8 mouse cellular contexts compared by ENCODE assay signal in the genomic region with DNA sequence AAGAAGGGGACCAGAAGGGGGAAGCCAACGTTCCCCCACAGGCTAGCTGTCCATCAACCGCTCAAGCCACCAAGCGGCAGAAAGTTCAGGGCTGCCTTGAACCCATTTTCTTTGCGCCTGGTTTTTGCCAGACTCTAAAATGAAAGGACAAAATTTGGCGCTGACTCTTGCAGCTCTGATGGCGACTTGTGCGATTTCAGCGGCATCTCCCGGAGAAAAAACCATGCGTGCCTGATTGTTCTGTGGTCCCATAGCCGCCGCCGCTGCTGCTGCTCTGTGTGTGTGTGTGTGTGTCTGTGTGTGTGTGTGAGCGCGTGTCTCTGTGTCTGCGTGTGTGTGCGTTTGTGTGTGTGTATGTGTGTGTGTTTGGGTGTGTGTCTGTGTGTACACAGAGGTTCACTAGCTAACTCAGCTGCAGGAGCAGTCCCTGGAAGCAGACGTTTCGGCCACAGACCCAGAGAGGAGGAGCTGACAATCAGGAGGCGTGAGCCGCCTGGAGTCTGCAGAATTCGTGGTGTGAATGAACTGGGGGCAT. TPM values are rescaled to one million over a fixed set of nuclear protein-coding genes. Genes with fewer than 3 reads are reported as not detected.
DNase-seq lines count a peak whose midpoint lies in the region; ATAC-seq lines count a peak whose summit lies in the region.

No protein-coding gene starts in this region.

- ATAC-seq in embryonic facial prominence, embryonic 13.5 days (ENCODE audit: insufficient number of reproducible peaks, insufficient read depth, low FRiP score, low TSS enrichment, low read depth): peak; percentile 44; the same call in 1 of the 2 replicates
- no peak for ATAC-seq in heart, embryonic 15.5 days (replicated peaks; ENCODE audit: insufficient number of reproducible peaks, insufficient read depth, low FRiP score, low read depth)
- peak; percentile 34; the same call in 1 of the 2 replicates for ATAC-seq in stomach, embryonic 16.5 days (ENCODE audit: insufficient read depth, low FRiP score)

- peak overlapping the region; percentile 100 for H3K27ac ChIP-seq in embryonic facial prominence, embryonic 13.5 days
- H3K27ac ChIP-seq in heart, embryonic 15.5 days: peak overlapping the region; percentile 88
- peak overlapping the region; percentile 93 for H3K27ac ChIP-seq in stomach, embryonic 16.5 days (ENCODE audit: low read length)

- H3K4me1 ChIP-seq in embryonic facial prominence, embryonic 13.5 days: peaks cover 12% of the 10 kb centered on the region
- H3K4me1 ChIP-seq in heart, embryonic 15.5 days (replicated peaks): peaks cover 34% of the 10 kb centered on the region
- peaks cover 7% of the 10 kb centered on the region; the same call in 1 of the 2 replicates for H3K4me1 ChIP-seq in stomach, embryonic 16.5 days (ENCODE audit: control insufficient read depth, insufficient read depth, low read length)

- peak overlapping the region; percentile 100 for H3K9ac ChIP-seq in embryonic facial prominence, embryonic 13.5 days
- peak overlapping the region; percentile 72 for H3K9ac ChIP-seq in heart, embryonic 15.5 days
- peak overlapping the region; percentile 86 for H3K9ac ChIP-seq in stomach, embryonic 16.5 days (ENCODE audit: low read length)

- H3K9me3 ChIP-seq in embryonic facial prominence, embryonic 13.5 days: no peaks in the 10 kb centered on the region
- H3K9me3 ChIP-seq in heart, embryonic 15.5 days (replicated peaks): no peaks in the 10 kb centered on the region
- no peaks in the 10 kb centered on the region for H3K9me3 ChIP-seq in stomach, embryonic 16.5 days (replicated peaks; ENCODE audit: control insufficient read depth, low read length)

- H3K36me3 ChIP-seq in embryonic facial prominence, embryonic 13.5 days: peaks cover 9% of the 10 kb centered on the region
- H3K36me3 ChIP-seq in heart, embryonic 15.5 days: no peaks in the 10 kb centered on the region
- H3K36me3 ChIP-seq in stomach, embryonic 16.5 days (ENCODE audit: control insufficient read depth, insufficient read depth, low read length): no peaks in the 10 kb centered on the region

- peak; percentile 49 for DNase-seq in ovary, adult 18-20 months (ENCODE audit: low spot score)
- no peak for DNase-seq in ovary, postnatal 14 days (ENCODE audit: low spot score)
- DNase-seq in kidney, postnatal 10 days: peak; percentile 75
- DNase-seq in lung, postnatal 36 days: peak; percentile 28
- DNase-seq in B cell, adult 2 months: no peak

- under 1% methylated on average over 22 of the region's 22 CpGs for WGBS in embryonic facial prominence, embryonic 13.5 days
- under 1% methylated on average over 22 of the region's 22 CpGs for WGBS in heart, embryonic 15.5 days
- WGBS in stomach, embryonic 16.5 days: under 1% methylated on average over 22 of the region's 22 CpGs

- H3K27me3 ChIP-seq in embryonic facial prominence, embryonic 13.5 days: no peaks in the 10 kb centered on the region
- H3K27me3 ChIP-seq in heart, embryonic 15.5 days: peaks cover 23% of the 10 kb centered on the region
- peaks cover 19% of the 10 kb centered on the region for H3K27me3 ChIP-seq in stomach, embryonic 16.5 days (ENCODE audit: control insufficient read depth, insufficient read depth, low read length)

- peak overlapping the region; percentile 91 for H3K4me3 ChIP-seq in embryonic facial prominence, embryonic 13.5 days
- peak overlapping the region; percentile 78 for H3K4me3 ChIP-seq in heart, embryonic 15.5 days
- H3K4me3 ChIP-seq in stomach, embryonic 16.5 days (replicated peaks; ENCODE audit: low read length): peak overlapping the region; percentile 63

- H3K4me2 ChIP-seq in embryonic facial prominence, embryonic 13.5 days: peak overlapping the region; percentile 87
- H3K4me2 ChIP-seq in heart, embryonic 15.5 days: peak overlapping the region; percentile 92
- peak overlapping the region; percentile 68 for H3K4me2 ChIP-seq in stomach, embryonic 16.5 days (ENCODE audit: low read depth, low read length)

RNA-seq across cellular contexts. Expression of gene Wnt5a, which starts 0.6 kb away (rescaled TPM):
- polyA plus RNA-seq in embryonic facial prominence, embryonic 13.5 days (2015; fragmentation: Nextera tagmentation; extraction: Ambion mirVana): 280 and 323 TPM in 2 replicates
- 11.9 and 13.8 TPM in 2 replicates for polyA plus RNA-seq in heart, embryonic 15.5 days (2015; fragmentation: Nextera tagmentation; extraction: Ambion mirVana)
- polyA plus RNA-seq in stomach, embryonic 16.5 days (2015; fragmentation: Nextera tagmentation; extraction: Ambion mirVana): 21.0 and 23.5 TPM in 2 replicates

Comparison
In these comparisons a context has a peak if more than half of its experiments do, and no peak if none do; other contexts are left out.
1. DNase-seq: peak in ovary, adult 18-20 months (single experiment), kidney, postnatal 10 days (single experiment) and lung, postnatal 36 days (single experiment); none in ovary, postnatal 14 days (single experiment) and B cell, adult 2 months (0 of 2).
2. RNA of gene Wnt5a, which starts 0.6 kb away (polyA plus RNA-seq): 280 to 323 TPM in embryonic facial prominence, embryonic 13.5 days; 21.0 to 23.5 TPM in stomach, embryonic 16.5 days and 11.9 to 13.8 TPM in heart, embryonic 15.5 days; every median in the first group is over 10 times any median in the second.
3. Peak in every context shown above with its lines, with median percentiles within 50 percentile points of each other: H3K27ac ChIP-seq, H3K4me2 ChIP-seq, H3K4me3 ChIP-seq and H3K9ac ChIP-seq.